Mouse (Mus musculus) embryonic facial prominence, embryonic 10.5 days (tissue): Measurements from ENCODE around the gene Cyp2e1. TPM values are rescaled to one million over a fixed set of nuclear protein-coding genes. Genes with fewer than 3 reads are reported as not detected.
"Not testable (repeated sequence)": the region's sequence is repeated elsewhere in the genome, so short reads cannot be mapped to it uniquely, and the experiment has no call there.

ENCODE experiments used
- DNase-seq: peaks from one replicate; pipeline ENCODE4 v3.0.0-alpha.2; 2017; ENCODE audit warnings: low spot score
- H3K27ac ChIP-seq: fragments of 300-500 bp; sonication (generic); replicated peaks from 2 replicates; pipeline ENCODE4 v1.5.1; 2016; ENCODE audit warnings: mild to moderate bottlenecking
- H3K27me3 ChIP-seq: fragments of 300-500 bp; sonication (generic); replicated peaks from 2 replicates; pipeline ENCODE4 v1.6.1; 2016; ENCODE audit warnings: low read depth, mild to moderate bottlenecking; ENCODE audit not compliant: poor library complexity, severe bottlenecking
- H3K36me3 ChIP-seq: fragments of 300-500 bp; sonication (generic); replicated peaks from 2 replicates; pipeline ENCODE4 v1.6.1; 2016; ENCODE audit warnings: mild to moderate bottlenecking, moderate library complexity
- H3K4me1 ChIP-seq: fragments of 300-500 bp; sonication (generic); 2 replicates; pipeline ENCODE4 v1.6.1; 2016
- H3K4me3 ChIP-seq: fragments of 300-500 bp; sonication (generic); 2 replicates; pipeline ENCODE4 v1.5.1; 2016; ENCODE audit warnings: mild to moderate bottlenecking, moderate library complexity
- H3K9me3 ChIP-seq: fragments of 300-500 bp; sonication (generic); 2 replicates; pipeline ENCODE4 v1.6.1; 2016; ENCODE audit warnings: mild to moderate bottlenecking
- WGBS: fragments of 180-500 bp; shearing (Covaris S2); methylation state at CpG from one replicate; pipeline ENCODE4 v1.1.7; 2016; 5-methylcytosine and 5-hydroxymethylcytosine counted together
- polyA plus RNA-seq: library from polyadenylated mRNA; unstranded; fragments of >200 nt; fragmentation: Nextera tagmentation; extraction: Ambion mirVana; gene quantifications from 2 replicates; pipeline ENCODE4 v1.2.1, GENCODE M21; 2016

Cyp2e1 gene
- not detected in 2 replicates for polyA plus RNA-seq

GRCm38 (mm10) chr7:140763447-140764020 lies at the start of gene Cyp2e1:
Gene Cyp2e1 (plus strand): TSS chr7:140763739.
- no peak for DNase-seq
- 90% methylated on average over 7 of the region's 7 CpGs for WGBS

GRCm38 (mm10) chr7:140717155-140718055 lies 46.1 kb upstream of the Cyp2e1 start:
- 85% methylated on average over 7 of the region's 7 CpGs for WGBS

More at GRCm38 (mm10) chr7:140763447-140764020, at the start of gene Cyp2e1:
- Histone ChIP-seq H3K4me1 (no peaks in the 10 kb centered on the region), H3K27ac (no peak within 1 kb of the TSS), H3K9me3 (no peaks in the 10 kb centered on the region), H3K36me3 (no peaks in the 10 kb centered on the region), H3K27me3 (no peaks in the 10 kb centered on the region), H3K4me3 (no peak within 1 kb of the TSS)

GRCm38 (mm10) chr7:140721095-140721494 lies 42.4 kb upstream of the Cyp2e1 start:
- no peak overlapping the region for H3K27ac ChIP-seq
- H3K27me3 ChIP-seq = no peaks in the 10 kb centered on the region
- H3K9me3 ChIP-seq = no peaks in the 10 kb centered on the region
- no peaks in the 10 kb centered on the region for H3K36me3 ChIP-seq
- H3K4me1 ChIP-seq = no peaks in the 10 kb centered on the region
- no peak overlapping the region for H3K4me3 ChIP-seq
- DNase-seq = no peak
- 82% methylated on average over 6 of the region's 6 CpGs for WGBS

More at GRCm38 (mm10) chr7:140717155-140718055, 46.1 kb upstream of the Cyp2e1 start:
- no peak overlapping the region for H3K27ac ChIP-seq
- no peak overlapping the region for H3K4me3 ChIP-seq
- no peaks in the 10 kb centered on the region for H3K27me3 ChIP-seq
- H3K36me3 ChIP-seq = no peaks in the 10 kb centered on the region
- H3K9me3 ChIP-seq = no peaks in the 10 kb centered on the region
- no peak for DNase-seq
- H3K4me1 ChIP-seq = no peaks in the 10 kb centered on the region

- Histone ChIP-seq H3K27ac (no peak overlapping the region), H3K27me3 (no peaks in the 10 kb centered on the region), H3K4me3 (no peak overlapping the region), H3K36me3 (no peaks in the 10 kb centered on the region), H3K9me3 (0 out of 2 replicates have a peak, but pooled peaks cover 10% of the 10 kb centered on the region), H3K4me1 (no peaks in the 10 kb centered on the region)
- no peak for DNase-seq
Observed at GRCm38 (mm10) chr7:140725558-140725957, 38.0 kb upstream of the Cyp2e1 start.

- DNase-seq = no peak
- WGBS = 71% methylated on average over 2 of the region's 2 CpGs
- no peak overlapping the region for H3K4me3 ChIP-seq
Observed at GRCm38 (mm10) chr7:140733162-140733561, 30.4 kb upstream of the Cyp2e1 start.

GRCm38 (mm10) chr7:140747402-140747801 lies 16.1 kb upstream of the Cyp2e1 start:
- no peaks in the 10 kb centered on the region for H3K27me3 ChIP-seq
- H3K4me3 ChIP-seq = no peak overlapping the region
- no peak for DNase-seq
- no peak overlapping the region for H3K27ac ChIP-seq
- WGBS = 81% methylated on average over 3 of the region's 3 CpGs
- no peaks in the 10 kb centered on the region for H3K9me3 ChIP-seq
- no peaks in the 10 kb centered on the region for H3K4me1 ChIP-seq
- no peaks in the 10 kb centered on the region for H3K36me3 ChIP-seq

More at GRCm38 (mm10) chr7:140733162-140733561, 30.4 kb upstream of the Cyp2e1 start:
- H3K4me1 ChIP-seq = no peaks in the 10 kb centered on the region
- H3K9me3 ChIP-seq = 0 out of 2 replicates have a peak, but pooled peaks cover 1% of the 10 kb centered on the region
- H3K27ac ChIP-seq = no peak overlapping the region
- no peaks in the 10 kb centered on the region for H3K36me3 ChIP-seq
- H3K27me3 ChIP-seq = no peaks in the 10 kb centered on the region

- Histone ChIP-seq H3K4me1 (no peaks in the 10 kb centered on the region), H3K4me3 (no peak overlapping the region), H3K36me3 (no peaks in the 10 kb centered on the region), H3K9me3 (no peaks in the 10 kb centered on the region), H3K27ac (no peak overlapping the region), H3K27me3 (no peaks in the 10 kb centered on the region)
- 86% methylated on average over 6 of the region's 6 CpGs for WGBS
- DNase-seq = no peak
Observed at GRCm38 (mm10) chr7:140748116-140748826, 15.3 kb upstream of the Cyp2e1 start.

- H3K4me1 ChIP-seq = no peaks in the 10 kb centered on the region
- no peaks in the 10 kb centered on the region for H3K36me3 ChIP-seq
- no peak overlapping the region for H3K27ac ChIP-seq
- H3K9me3 ChIP-seq = no peaks in the 10 kb centered on the region
- H3K27me3 ChIP-seq = no peaks in the 10 kb centered on the region
- 81% methylated on average over 3 of the region's 3 CpGs for WGBS
- H3K4me3 ChIP-seq = no peak overlapping the region
- no peak for DNase-seq
Observed at GRCm38 (mm10) chr7:140748827-140749160, 14.7 kb upstream of the Cyp2e1 start.

GRCm38 (mm10) chr7:140754556-140754955 lies 9.0 kb upstream of the Cyp2e1 start:
- Histone ChIP-seq H3K9me3 (peaks cover 5% of the 10 kb centered on the region; the same call in 1 of the 2 replicates), H3K36me3 (no peaks in the 10 kb centered on the region), H3K4me3 (no peak overlapping the region), H3K27me3 (no peaks in the 10 kb centered on the region), H3K4me1 (no peaks in the 10 kb centered on the region), H3K27ac (no peak overlapping the region)
- no peak for DNase-seq

- WGBS = 81% methylated on average over 4 of the region's 4 CpGs
- H3K9me3 ChIP-seq = peaks cover 5% of the 10 kb centered on the region; the same call in 1 of the 2 replicates
- no peak overlapping the region for H3K4me3 ChIP-seq
- no peak for DNase-seq
- no peaks in the 10 kb centered on the region for H3K27me3 ChIP-seq
- no peaks in the 10 kb centered on the region for H3K4me1 ChIP-seq
- no peak overlapping the region for H3K27ac ChIP-seq
- no peaks in the 10 kb centered on the region for H3K36me3 ChIP-seq
Observed at GRCm38 (mm10) chr7:140756151-140756854, 7.2 kb upstream of the Cyp2e1 start.

- no peaks in the 10 kb centered on the region for H3K27me3 ChIP-seq
- H3K4me1 ChIP-seq = no peaks in the 10 kb centered on the region
- no peak overlapping the region for H3K27ac ChIP-seq
- no peak overlapping the region for H3K4me3 ChIP-seq
- no peaks in the 10 kb centered on the region for H3K36me3 ChIP-seq
- no peaks in the 10 kb centered on the region for H3K9me3 ChIP-seq
- DNase-seq = no peak
Observed at GRCm38 (mm10) chr7:140760647-140761046, 2.9 kb upstream of the Cyp2e1 start.

- not testable (repeated sequence) for H3K36me3 ChIP-seq, H3K27me3 ChIP-seq, DNase-seq, H3K9me3 ChIP-seq, H3K4me3 ChIP-seq, H3K4me1 ChIP-seq, H3K27ac ChIP-seq
- 63% methylated on average over 1 of the region's 1 CpGs for WGBS
Observed at GRCm38 (mm10) chr7:140765391-140765790, 1.9 kb downstream of the Cyp2e1 start.
